Mouse (Mus musculus) megakaryocyte progenitor cell, adult 5-6 weeks (primary cell): Measurements from ENCODE around the gene Ifit2. TPM values are rescaled to one million over a fixed set of nuclear protein-coding genes. Genes with fewer than 3 reads are reported as not detected.
"Not testable (repeated sequence)": the region's sequence is repeated elsewhere in the genome, so short reads cannot be mapped to it uniquely, and the experiment has no call there.

Experiments
- ATAC-seq: replicated peaks from 2 replicates; pipeline ENCODE4 v1.8.0; 2016; ENCODE audit warnings: mild to moderate bottlenecking, moderate TSS enrichment, inconsistent platforms; ENCODE audit not compliant: poor library complexity
- total RNA-seq, 2 experiments: library from RNA; stranded (forward) in 1 of 2; stranded (reverse) in 1 of 2; fragments of 157-497, 149-512 nt in 1 of 2; fragments of 200-1000 nt in 1 of 2; gene quantifications; 2 replicates each; pipeline versions ENCODE4 v1.2.3 to v1.2.4; 2015 to 2017

Gene Ifit2
- total RNA-seq, 2 experiments from 2014 or later = 8.0 to 19.2 TPM

DNA sequence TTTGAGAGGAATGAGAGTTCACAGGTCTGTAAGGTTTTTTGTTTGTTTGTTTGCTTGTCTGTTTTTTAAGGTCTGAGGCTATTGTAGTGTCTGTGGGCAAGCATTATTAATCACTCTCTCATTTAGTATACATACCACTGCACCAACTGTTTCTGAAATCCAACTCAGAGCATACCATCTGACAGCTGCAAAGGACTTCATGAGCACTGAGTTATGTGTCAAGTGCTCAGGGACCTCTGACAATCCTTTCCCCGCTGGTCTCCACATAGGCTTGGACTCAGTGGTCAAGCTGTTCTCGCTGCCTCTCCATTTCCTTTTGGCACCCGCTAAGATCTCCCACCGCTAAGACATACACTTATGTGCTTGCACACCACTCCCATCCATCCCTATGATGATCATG is 4.3 kb upstream of the Ifit2 start:
- ATAC-seq = no peak

DNA sequence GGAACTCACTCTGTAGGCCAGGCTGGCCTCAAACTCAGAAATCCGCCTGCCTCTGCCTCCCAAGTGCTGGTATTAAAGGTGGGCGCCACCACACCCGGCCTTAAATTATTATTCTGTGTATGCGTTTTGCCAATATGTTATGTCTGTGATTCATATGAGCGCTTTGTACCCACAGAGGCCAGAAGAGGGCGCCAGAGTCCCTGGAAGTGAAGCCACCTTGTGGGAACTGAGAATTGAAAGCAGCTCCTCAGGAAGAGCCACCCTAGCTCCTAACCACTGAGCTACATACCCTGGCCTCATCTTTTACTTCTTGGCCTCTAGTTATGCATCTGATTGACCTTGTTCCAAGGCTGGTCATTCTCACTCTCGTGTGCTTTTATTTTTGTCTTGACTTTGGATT is 2.5 kb upstream of the Ifit2 start:
- peak; percentile 79 for ATAC-seq

DNA sequence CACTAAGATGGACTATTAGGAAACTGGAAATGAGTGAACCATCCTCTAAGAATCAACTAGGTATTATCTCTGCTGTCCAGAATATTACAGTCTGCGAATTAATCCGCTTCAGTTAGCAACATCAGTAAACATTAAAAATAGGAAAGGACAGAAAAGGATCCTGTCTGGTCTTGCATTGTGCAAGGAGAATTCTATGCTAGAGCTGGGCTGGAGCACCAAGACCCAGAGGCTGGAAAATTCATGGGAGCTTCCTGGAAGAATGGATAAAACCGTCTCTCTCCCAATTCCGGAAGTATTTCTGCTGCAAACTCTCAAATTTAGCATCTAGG is 325 bp upstream of the Ifit2 start:
- no peak for ATAC-seq

DNA sequence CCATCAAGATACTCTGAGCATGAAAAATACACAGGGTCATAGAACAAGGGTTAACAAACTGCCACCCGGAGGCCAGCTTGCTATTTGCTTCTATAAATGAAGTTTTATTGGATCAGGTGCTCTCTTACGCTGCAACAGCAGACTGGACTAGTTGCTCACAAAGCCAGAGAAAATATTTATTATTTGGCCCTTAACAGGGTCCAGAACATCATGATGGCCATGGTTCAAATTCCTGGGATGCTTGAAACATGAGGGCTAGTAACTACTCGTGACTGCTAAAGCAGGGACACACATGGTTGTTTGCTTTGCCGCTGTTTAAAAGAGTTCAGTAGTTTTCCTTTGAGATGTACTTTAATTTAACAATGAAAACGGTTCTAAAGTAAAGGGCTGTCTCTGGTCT is 1.5 kb downstream of the Ifit2 start:
- ATAC-seq = no peak

DNA sequence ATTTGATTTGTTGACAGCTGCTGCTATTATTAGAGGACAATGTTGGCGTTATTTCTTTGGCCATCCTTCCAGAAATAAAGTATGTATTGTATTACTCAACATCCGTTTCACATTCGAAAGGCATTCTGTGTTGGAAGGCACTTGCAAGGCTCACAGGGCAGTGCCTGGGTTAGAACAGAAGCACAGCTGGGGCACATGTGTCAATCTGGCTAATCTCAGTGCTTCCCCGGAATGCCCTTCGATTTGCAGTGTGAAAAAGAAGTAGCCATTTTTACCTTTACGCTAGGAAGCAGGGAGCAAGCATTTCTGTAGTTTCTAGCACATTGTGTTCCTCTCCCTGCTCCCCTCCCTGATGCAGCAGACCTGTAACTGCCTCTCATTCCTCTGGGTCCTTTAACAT is 2.5 kb downstream of the Ifit2 start:
- ATAC-seq = no peak

DNA sequence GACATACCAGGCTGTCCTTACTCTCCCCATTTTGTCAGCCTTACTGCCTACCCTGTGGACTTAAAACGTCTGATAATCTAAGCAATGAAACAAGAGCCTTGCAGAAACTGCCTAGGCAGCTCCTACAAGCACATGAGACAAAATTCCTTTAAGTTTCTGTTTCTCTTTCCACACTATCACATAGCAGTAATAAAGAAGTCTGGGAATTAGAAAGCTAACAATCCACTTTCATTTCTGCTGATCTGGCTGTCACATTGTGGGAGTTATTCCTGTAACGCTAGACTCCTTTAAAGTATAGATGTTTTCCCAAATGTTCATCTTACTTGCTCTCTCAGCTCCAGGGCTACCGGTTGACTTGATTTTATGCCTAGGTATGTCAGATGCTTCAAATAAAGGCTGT is 3.0 kb downstream of the Ifit2 start:
- no peak for ATAC-seq

DNA sequence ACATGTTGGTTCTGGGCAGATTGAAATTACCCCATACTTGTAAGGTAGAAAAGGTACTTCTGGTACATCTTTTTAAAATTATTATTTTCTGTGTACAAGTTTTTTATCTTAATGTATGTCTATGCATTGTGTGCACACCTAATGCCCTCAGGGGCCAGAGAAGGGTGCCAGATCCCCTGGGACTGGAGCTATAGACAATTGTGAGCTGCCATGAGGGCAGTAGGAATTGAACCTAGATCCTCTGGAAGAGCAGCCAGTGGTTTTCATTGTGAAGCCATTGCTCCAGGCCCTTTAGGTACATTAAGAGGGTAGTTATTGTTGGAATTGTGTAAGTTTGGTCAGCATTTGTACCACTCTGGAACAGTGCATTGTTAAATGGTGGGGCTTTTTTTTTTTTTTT is 3.6 kb downstream of the Ifit2 start:
- ATAC-seq = no peak

DNA sequence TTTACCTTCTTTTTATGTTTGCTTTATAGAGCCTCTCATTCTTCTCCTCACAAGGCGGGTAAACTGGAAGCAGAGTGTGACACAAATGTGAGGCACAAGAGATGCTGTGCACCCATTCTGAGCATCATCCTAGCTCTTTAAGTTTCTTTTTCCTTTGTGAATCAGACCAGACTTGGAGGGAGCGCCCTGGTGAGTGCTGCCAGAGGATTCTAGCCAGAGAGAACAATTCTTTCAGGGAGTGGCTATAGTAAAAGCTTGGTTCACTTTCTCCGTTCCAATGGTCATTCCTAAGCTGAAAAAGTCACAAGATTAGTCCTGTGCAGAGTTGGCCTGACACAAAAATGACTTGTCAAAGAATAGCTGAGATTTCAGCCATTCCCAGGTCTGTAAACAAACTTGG is 6.1 kb downstream of the Ifit2 start:
- ATAC-seq = no peak

DNA sequence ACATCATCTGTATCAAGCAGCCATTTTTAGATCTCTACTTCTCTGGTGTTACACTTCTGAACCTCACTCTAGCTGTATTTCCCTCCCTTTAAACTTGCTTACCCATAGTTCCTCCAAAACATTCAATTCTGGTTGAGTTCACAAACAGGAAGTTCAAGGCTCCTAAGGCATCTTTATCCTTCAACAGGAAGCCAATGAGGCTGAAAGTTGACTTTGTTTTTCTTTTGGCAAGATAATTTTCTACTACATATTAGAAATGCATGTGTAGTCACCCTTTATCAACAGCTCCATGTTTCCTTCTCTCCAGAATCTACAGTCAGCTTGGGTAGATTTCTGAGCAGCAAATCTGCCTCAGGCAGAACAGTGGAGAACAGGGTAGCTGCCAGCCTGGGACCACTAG is 12.1 kb downstream of the Ifit2 start:
- ATAC-seq = peak; percentile 54

DNA sequence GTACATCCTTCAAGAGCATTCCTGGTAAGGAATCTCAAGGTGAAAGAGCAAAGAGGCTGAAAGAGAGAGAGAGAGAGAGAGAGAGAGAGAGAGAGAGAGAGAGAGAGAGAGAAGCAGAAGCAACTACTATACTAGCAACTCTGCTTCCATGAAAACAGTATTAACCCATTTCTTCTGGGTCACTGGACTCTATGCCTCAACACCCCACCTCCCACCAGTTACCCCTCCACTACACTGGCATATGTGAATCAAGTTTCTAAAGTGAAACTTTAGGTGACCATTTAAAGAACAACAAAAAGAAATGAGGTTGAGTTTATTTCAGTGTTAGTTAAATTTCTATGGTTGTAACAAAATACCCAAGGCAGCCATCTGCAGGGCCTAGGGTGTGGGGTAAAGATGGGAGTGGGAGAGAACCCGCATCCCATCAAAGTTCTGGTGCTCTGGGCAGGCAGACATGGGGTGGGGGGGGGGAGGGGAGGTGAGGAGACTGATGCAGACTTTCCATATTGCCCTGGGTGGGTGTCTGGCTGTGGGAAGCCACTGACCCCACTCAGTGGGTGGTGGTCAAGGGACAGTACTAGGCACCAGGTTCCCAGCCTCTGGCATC is 15.8 kb downstream of the Ifit2 start:
- ATAC-seq = no peak

DNA sequence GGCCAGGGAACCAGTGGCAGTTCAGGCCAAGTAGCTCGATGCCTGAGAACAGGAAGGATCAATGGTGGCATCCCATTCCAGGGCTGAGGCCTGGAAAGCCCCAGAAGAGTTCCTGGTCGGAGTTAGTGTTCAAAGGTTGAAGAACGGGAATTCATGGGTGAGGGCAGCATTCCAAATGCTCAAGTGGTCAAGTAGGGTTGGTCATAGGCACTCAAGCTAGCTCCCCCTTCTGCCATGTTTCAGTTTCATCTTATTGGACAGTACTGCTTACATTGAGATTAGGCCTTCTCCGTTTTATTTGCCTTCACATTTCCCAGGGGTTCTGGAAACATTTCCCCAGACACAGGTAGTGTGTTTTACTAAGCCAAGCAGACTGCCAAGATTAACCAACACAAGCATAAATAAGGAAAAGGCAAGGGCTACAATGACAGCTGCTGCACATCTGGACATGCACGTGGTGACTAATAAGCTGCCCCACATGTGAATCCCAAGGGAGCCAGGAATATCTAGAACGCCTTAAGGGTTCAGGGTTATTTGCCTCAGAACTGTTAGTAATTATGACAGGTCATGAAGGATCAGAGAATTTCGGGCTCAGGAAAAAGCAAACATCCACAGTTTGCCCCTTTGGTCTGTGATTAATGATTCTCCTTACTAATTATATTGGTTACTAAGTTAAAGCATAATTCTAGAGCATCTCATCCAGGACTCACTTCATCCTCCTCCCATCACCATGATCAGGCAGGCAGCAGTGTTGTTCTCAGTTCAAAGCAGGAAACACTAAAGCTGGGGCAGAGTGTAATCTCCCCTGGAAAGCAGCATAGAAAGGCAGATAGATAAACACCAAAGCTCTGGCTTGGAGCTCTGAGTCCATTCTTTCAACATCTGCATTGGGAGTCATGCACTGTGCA is 18.7 kb downstream of the Ifit2 start:
- ATAC-seq = no peak

DNA sequence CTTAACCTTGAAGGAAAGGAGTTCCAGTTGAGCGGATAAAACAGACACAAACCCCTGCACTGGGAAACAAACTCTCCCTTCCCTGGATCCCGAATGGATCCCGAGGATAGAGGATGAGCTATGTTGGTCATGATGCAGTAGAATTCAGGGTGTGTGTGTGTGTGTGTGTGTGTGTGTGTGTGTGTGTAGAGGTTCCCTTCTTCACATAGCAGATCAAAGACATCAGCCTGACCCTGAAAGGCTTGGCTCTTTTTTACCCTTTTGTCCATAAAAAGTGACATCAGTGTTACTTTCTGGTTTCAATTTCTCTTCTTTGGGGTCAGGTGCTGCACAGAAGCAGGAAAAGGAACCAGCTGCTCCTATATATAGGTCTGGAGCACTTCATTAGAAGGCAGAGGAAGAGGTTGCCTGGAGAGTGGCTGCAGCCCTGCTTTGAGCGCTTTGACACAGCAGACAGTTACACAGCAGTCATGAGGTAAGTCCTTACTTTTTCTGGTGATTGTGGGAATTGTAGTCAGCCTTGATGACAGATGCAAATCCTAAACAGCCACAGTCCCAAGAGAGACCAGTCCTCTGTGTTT is 19.5 kb downstream of the Ifit2 start:
- peak; percentile 37 for ATAC-seq

DNA sequence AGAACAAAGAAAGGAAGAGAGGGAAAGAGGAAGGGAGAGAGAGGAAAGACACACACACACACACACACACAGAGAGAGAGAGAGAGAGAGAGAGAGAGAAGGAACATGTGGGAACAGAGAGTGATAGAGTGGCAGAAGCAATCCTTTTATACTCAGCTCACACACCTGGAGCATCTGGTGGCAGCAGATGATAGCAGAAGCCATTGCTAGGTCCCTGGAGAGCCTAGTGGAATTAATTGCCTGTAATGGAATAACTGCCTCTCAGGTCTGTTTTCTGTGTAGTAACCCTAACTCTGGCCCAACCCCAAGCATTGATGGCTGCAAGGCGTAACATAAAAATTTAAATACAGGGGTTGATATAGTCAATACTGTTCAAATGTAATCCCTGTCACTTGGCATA is 20.6 kb downstream of the Ifit2 start:
- no peak for ATAC-seq

DNA sequence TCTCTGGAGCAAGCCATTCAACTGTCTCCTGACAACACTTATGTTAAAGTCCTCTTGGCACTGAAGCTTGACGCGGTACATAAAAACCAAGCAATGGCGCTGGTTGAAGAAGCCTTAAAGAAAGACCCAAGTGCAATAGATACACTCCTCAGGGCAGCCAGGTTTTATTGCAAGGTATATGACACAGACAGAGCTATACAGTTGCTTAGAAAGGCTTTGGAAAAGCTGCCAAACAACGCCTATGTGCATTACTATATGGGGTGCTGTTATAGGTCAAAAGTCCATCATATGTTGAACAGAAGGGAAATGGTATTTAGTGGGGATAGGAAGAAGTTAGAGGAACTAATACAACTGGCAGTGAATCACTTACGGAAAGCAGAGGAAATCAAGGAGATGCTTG is 23.2 kb downstream of the Ifit2 start:
- ATAC-seq = no peak

DNA sequence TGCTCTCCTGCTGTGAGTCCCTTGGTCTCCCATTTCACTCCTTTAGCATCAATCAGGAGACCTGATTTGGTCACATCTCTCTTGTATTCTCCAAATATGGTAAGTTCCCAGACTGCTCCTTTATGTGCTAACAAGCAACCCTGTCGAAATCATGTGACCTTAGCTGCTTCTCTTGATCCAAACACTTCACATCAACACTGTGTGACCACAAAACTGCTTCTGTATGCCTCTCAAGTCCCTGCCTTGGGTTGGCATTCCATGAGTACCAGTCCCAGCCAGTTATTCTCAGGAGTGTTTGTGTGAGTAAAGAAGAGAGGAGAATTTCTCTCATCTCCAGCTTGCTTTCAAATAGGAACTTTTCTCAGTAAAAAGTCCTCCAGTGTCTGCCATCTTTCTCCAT is 26.6 kb downstream of the Ifit2 start:
- ATAC-seq = no peak

DNA sequence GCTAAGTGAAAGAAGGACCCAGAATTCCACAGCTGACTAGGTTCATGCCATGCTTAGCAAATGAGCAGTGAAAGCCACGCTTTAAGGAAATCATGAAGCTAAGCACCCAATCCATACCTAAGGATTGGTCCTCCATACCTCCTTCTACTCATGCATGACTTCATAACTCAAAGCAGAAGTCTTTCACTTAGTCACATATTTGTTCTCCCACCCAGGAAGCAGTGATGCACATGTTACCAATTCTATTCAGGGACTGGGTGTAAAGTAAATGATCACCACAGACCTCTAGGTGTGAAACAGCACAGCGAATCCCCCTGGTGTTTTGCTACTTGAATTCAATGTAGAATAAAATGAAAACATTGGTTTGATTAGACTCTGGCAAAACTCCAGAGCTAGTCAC is 32.2 kb downstream of the Ifit2 start:
- ATAC-seq = not testable (repeated sequence)

DNA sequence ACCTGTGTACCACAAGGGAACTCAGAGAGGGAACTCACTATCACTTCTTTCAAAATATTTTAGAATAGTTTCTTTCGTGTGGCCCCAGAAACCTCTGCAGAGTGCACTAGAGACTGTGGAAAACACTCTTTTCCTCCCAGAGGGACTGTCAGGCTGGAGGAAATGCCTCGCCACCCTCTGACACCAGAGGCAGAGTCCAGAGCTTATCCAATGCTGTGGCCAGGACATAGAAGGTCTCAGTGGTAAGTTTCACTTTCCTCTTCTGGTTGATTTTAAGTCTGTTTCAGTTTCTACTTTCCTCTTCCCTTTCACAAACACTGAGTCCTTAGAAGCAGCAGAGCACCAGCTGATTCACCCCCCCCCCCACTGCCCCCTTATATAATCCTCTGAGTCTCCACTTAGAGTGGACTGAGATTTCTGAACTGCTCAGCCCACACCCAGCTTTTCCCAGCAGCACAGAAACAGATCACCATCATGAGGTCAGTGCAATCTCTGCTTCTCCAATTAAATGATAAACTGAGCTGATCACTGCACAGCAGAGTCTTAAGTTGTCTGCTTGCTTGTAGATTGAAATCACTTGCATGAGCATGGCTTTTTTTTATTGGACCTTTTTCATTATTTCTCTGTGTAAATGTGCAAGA is 32.8 kb downstream of the Ifit2 start, which contains the start of gene Ifit3:
Ifit3 (plus strand) TSS at position 406 of the 641 bp plus-strand sequence.
- peak; percentile 79 for ATAC-seq

DNA sequence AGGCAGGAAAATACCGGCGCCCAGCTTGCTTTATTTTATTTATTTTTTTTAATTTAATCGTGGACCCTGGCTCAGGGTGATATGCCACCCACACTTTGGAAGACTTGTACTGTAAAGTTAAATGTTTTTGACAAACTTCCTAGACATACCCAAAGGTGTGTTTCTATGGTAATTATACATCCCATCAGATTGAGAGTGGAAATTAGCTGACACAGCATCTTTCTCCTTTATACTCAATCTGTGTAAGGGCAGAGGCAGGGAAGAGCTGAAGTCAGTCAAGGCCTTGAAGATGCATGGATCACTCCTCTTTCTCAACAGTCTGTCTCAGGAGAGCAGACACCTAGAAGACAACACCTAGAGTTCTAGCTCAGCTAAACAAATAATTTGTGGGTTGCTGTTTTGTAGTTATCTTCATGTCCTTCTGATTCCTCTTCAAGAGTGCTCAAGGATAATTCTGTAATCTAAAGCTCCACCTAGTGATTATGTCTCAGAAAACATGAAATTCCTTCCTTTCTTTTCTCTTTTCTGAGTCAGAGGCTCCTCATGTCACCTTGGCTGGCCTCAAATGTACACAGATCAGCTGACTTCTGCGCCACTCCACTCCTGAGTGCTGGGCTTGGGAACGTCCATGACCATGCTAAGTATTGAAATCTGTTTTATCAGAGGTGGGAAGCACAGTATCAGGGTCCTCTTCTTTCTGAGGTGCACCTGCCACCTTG is 35.4 kb downstream of the Ifit2 start:
- ATAC-seq = not testable (repeated sequence)

DNA sequence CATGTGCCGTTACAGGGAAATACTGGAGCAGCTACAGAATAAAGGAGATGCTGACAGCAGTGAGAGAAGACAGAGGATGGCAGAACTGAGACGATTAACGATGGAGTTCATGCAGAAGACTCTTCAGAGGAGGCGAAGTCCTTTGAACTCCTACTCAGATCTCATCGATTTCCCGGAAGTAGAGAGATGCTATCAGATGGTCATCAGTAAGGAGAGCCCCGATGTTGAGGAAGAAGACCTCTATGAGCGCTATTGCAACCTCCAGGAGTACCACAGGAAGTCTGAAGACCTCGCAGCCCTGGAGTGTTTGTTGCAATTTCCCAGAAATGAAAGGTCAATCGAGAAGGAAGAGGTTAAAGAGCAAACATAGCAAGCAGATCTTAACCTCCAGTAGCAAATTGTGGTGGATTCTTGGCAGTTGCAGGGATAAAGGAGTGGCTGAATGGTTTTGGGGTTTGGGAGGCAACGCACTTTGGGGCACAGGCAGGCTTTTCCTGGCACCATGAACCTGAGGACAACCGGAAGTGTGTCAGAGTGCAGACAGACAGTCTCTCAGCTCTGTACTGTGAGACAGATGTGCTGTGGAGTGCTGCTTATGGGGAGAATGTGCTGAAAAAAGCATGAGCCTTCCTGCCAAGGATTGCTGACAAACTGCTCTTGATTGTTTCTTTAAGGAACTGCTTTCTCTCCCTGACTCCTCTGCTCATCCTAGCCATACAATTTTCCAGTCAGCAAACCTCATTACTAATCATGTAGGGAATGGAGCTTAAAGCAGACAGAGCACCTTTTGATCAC is 37.6 kb downstream of the Ifit2 start:
- not testable (repeated sequence) for ATAC-seq

DNA sequence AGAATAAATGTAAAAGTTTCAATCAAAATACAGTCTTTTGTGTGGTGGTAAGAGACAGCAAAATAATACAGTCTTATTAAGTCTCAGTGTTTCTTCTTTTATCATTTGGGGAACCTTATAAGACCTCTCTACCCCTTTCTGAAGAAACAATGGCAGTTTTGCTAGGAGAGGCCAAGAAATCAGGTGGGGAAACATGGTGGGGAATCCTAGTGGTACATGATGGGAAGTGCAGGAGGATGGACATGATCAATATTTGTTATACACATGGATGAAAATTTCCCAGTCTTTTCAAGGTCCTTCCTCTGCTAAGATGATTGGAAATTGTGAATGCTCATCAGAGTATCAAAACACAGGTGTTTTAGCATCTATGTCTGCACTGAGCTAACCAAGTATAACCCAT is 38.5 kb downstream of the Ifit2 start:
- 0 out of 2 replicates have a peak, but pooled peaks have one; percentile 39 for ATAC-seq
